Mouse (Mus musculus): ENCODE measurements around the gene Schip1.

Gene Schip1

GRCm38 (mm10) chr3:68484561-68484960, 420.0 kb downstream of the Schip1 start:
- no peak for DNase-seq

GRCm38 (mm10) chr3:68487621-68488020, 423.0 kb downstream of the Schip1 start:
- DNase-seq = no peak

GRCm38 (mm10) chr3:68488316-68488715, 423.7 kb downstream of the Schip1 start:
- no peak for DNase-seq

DNA sequence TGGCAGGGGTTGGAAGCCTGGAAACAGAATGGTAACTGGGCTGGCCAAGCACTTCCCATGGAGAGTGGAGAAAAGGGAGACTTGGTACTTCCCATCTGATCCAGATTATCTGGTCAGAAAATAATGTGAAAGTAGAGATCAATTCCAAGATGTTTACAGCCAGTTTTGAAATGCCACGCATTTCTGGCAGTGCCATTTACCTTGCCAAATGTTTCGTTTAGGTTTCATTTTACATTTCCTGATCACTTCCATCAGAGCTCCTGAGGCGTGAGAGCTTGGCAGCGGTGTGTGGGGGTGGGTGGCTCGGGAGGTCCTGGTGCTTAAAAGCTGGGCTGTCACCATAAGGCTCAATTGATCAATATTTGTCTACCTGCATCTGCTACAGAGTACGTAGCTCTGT, 426.9 kb downstream of the Schip1 start:
- no peak for DNase-seq

DNA sequence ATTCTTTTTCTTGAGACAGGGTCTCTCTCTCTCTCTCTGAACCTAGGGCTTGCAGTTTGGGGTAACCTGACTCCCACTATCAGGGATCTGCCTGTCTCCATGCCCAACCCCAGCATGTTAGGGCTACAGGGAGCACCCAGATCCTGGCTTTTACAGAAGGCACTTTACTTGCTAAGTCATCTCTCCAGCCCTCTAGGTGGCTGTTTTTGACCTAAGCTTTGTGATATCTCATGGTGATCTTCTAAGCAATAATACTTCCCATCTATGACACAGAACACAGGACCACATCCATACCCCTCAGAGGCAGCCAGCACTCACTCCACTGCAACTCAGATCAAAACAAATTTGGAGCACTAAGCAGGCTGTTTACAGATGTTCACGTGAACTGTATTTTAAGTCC, 427.5 kb downstream of the Schip1 start:
- DNase-seq = no peak

DNA sequence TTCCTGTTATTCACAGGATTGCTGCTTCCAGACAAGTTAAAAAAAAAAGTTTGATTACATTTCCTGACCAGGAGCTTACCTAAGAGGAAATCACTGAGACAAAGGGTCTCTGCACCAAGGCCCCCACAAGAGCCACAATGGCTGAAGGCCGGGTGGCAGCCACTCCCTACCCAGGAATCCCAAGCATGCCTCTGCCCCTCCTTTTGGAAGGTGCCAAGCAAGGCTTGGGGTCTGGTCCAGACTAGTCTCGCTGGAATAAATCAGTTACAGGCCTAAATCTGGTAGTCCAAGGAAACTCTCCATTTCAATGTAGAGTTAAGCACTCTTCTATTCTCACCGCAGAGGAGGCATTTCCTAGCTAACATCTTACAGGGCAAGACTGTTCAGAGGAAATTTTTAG, 427.9 kb downstream of the Schip1 start:
- peak; percentile 63 for DNase-seq

GRCm38 (mm10) chr3:68493170-68493585, 428.6 kb downstream of the Schip1 start:
- peak; percentile 81 for DNase-seq

DNA sequence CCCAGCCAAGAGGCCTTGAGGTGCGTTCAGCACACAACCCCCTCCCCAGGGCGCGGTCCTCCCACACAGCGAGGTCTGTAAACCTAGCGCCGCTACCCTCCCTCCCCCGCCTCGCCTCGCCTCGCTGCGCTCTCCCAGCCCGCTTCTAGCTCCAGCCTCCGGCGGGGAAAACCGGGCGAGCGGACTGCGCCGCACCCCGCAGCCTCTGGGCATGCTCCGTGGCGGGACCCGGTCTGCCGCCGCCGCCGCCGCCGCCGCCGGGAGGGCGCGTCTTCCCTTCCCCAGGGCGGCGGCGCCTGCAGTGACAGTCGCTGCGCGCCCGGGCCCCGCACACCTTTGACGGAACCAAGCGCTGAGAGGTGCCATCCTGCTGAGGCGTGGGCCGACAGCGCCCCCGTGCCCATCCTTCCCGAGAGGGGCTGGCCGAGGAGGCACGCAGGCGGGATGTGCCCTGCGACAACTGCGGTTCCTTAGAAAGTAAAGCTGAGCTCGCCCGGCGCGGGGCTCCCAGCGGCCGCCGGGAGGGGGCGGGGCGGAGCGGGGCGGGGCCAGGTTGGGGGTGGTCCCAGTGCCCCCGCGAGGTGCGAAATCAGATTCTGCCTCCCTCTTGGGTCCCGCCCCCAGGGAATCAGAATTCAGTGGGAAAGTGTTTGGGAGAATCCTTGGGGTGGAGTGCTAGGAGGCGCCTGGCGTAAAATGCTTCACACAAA, 429.1 kb downstream of the Schip1 start:
- DNase-seq = peak; percentile 86

DNA sequence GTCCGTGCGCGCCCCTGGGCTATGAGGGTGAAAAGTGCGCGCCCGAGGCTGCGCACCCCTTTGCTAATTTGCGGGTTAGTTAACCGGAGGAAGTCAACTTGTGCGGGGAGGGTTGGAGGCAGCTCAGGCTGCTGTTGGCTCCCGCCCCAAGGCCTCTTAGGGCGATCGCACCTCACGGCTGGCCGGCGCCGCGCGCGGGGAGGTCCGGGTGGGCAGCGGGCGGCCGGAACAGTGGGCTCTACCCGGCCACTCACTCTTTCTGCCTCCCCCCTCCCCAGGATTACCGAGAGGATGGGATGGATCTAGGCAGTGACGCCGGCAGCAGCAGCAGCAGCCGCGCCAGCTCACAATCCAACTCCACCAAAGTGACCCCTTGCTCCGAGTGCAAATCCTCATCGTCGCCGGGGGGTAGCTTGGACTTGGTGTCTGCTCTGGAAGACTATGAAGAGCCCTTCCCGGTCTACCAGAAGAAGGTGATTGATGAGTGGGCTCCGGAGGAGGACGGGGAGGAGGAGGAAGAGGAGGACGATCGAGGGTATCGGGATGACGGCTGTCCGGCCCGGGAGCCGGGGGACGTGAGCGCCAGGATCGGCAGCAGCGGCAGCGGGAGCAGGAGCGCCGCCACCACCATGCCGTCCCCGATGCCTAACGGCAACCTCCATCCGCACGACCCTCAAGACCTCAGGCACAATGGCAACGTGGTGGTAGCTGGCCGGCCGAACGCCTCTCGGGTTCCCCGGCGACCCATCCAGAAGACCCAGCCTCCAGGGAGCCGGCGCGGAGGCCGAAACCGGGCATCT, 429.9 kb downstream of the Schip1 start:
- no peak for DNase-seq

DNA sequence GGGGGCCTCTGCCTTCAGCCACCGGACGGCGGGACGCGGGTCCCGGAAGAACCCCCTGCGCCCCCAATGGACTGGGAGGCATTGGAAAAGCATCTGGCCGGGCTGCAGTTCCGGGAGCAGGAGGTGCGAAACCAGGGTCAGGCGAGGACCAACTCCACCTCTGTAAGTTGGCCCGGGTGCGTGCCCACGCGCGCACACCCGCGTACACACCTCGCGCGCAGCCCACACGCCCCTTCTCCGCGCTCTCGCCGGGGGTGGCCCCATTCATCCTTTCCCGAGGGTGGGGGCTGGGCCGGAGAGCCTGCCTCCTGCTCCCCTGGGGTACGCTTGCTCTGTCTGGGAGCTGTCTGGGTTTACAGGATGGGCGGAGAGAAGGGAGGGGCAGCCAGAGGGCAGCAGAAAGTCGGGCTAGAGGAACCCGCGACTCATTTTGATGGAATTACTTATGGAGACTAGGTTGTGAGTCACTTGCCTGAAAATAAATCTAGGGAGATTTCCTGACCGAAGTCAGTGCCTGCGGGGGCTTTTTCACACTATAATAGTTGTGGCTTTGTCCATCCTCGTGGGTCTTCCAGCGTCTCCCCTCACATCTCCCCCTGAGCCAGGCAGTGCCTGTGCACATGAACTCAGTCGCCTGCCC, 430.6 kb downstream of the Schip1 start:
- peak; percentile 66 for DNase-seq

DNA sequence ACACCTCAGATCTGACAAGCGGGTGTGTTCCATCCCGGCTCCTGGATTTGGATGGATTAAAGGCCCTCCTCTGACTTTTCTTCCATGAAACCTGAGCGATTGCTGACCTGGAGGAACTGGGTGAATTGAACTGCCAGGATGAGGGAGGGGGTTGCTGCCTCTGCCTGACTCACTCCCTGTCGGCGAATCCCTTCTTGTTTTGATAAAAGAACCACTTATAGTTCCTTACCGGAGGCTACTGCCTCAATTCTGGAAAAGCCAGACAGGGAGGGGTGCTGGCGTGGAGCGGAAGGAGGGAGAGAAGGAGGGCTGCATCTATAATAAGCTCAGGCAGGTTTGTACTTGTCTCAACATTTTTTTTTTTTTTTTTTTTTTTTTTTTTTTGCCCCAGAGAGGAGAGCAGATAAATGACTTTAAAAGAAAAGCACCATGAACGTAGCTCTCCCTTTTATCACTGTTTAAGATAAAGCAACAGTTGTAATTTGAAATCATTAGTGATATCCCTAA, 431.2 kb downstream of the Schip1 start:
- DNase-seq = peak; percentile 34

GRCm38 (mm10) chr3:68496513-68496912, 431.9 kb downstream of the Schip1 start:
- no peak for DNase-seq

- DNase-seq = no peak
Measured at GRCm38 (mm10) chr3:68499532-68500152, 435.0 kb downstream of the Schip1 start.

GRCm38 (mm10) chr3:68504838-68505237, 440.2 kb downstream of the Schip1 start:
- no peak for DNase-seq

DNA sequence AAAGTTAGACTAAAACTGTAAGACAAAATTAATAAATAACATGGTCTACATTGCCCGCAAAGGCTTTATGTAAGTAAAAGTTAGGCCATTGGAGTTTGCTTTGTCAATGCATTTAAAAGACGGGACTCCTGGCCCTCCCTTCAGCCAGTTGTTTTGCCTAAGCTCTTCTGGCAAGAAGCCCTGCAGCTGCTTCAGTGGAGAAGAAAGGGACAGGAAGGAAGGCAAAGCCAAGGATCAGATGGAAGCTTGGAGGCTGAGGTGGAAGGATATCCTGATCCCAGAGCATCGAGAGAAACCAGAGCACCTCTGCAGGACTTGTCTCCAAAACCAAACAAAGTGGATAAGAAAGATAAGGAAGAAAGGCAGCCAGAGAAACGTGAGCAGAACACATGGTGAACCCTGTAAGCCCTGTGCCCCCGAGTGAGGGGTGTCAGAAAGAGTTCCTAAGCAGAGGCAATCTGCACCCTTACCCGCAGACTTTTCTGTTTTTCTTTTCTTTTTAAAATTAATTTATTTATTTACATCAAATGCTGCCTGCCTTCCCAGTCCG, 442.2 kb downstream of the Schip1 start:
- DNase-seq = peak; percentile 54

DNA sequence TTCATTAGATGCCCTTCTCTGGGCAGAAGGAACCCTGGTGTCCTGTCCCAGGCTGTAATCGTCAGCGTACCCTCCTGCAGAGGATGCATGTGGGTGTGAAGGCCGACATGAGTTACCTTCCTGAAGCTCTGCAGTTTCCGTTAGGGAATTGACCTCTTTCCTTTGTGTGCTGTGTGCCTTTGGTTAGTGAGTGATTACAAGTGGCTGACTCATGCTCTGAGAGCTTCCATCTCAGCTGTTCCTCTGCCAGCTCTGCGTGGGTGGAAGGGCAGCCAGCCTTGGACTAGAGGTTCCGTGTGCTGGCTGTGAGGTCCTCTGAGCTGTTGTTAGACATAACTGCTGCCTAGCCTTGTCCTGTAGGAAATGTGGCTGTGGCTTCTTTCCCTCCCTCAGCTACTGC, 444.0 kb downstream of the Schip1 start:
- peak; percentile 80 for DNase-seq

GRCm38 (mm10) chr3:68510872-68511271, 446.3 kb downstream of the Schip1 start:
- no peak for DNase-seq

DNA sequence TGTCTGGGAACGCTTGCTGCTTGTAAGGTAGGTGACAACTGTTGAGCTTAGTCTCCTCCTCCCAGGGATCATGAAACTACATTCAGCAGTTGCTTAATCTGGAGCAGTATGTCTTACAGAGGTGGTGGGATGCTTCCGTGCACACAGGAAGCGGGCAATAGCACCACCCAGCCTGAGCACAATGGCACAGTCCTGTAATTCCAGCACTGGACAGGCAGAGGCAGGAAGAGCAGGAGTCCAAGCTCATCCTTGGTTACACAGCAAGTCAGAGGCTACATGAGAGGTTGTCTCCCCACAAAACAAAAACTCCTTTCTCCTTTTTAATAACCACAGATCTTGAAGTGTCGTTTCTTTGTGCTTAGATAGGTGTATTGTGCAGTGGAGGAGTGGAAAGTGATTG, 447.1 kb downstream of the Schip1 start:
- no peak for DNase-seq

DNA sequence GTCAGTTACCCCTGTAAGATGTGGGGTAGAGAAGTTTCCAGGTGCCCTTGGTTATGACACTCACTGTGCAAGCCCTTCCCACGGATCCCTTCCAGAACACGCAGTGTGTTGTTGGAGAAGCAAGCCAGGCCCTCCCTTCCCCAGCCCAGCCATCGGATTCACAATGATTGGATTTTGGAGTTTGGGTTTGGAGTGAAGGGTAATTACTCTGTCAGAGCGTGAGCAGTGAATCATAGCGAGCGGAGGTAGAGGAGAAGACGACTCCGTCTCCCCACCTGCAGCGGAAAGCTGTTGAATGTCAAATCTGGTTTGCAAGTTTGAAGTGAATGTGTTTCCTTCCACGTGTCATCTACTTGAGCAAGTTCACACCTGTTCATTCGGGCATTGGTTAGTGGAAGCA, 447.7 kb downstream of the Schip1 start:
- peak; percentile 43 for DNase-seq

GRCm38 (mm10) chr3:68513340-68514119, 448.9 kb downstream of the Schip1 start:
- DNase-seq = peak; percentile 47

GRCm38 (mm10) chr3:68514120-68514497, 449.5 kb downstream of the Schip1 start:
- DNase-seq = no peak

- peak; percentile 86 for DNase-seq
Measured at GRCm38 (mm10) chr3:68514717-68515116, 450.1 kb downstream of the Schip1 start.

All from kidney, adult 9 months (tissue).